Mouse (Mus musculus) E14TG2a.4 (cell line): ENCODE results near the gene Grin2c.

Experiments
- CTCF ChIP-seq: conservative IDR thresholded peaks from 2 replicates; pipeline ENCODE4 v1.5.1; 2014; ENCODE audit warnings: low read length
- POU5F1 ChIP-seq: IDR thresholded peaks from 2 replicates; pipeline ENCODE4 v1.6.1; 2014; ENCODE audit warnings: low read length, borderline replicate concordance

DNA sequence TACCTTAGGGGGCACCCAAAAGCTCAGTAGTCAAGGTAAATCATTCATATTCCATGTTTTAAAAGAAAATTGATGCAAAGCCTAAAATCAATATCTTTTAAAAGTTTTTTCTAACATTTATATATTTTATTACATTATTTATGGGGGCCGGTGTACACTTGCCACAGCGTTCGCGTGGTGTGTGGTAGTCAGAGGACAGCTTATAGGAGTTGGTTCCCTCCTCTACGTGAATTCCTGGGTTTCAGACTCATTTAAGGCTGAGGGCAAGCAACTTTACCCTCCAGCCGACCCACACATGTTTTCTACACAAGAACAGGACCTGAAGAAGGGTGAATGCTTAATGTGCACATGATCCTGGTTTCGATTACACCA is 10.5 kb upstream of the Grin2c start:
- TF ChIP-seq CTCF (no peak), POU5F1 (no peak)
